ENCODE assay signal across 31 mouse cellular contexts in genomic region chr16:23364328-23364990, GRCm38 (mm10).
DNase-seq lines count a peak whose midpoint lies in the region; ATAC-seq and TF ChIP-seq lines count a peak whose summit lies in the region.
"Had no signal": no experiment of that assay in that cellular context is flagged by ENCODE, and none has a peak within 500 bp of the region (broad histone marks: within the 10 kb centered on the region; RNA-seq: fewer than 3 reads in every experiment).

No protein-coding gene starts in this region.

- H3K4me3 ChIP-seq in hindbrain, embryonic 14.5 days (replicated peaks; ENCODE audit: low read length), result no peak overlapping the region
- H3K4me3 ChIP-seq in hindbrain, embryonic 13.5 days, result no peak overlapping the region
- H3K4me3 ChIP-seq in midbrain, embryonic 15.5 days, result no peak overlapping the region
- H3K4me3 ChIP-seq in midbrain, embryonic 10.5 days, result no peak overlapping the region
- H3K4me3 ChIP-seq in forebrain, postnatal 0 days (ENCODE audit: low read depth, low read length), result no peak overlapping the region
- H3K4me3 ChIP-seq: embryonic facial prominence, embryonic 12.5 days; heart, adult 2 months; heart, embryonic 12.5 days; layer of hippocampus, adult 2 months; limb, embryonic 10.5 days; limb, embryonic 15.5 days; liver, embryonic 13.5 days; megakaryocyte, embryonic 14.5 days; midbrain, embryonic 13.5 days; neural tube, embryonic 12.5 days had no signal

- no peak overlapping the region for H3K4me2 ChIP-seq in hindbrain, embryonic 14.5 days (replicated peaks)
- no peak overlapping the region for H3K4me2 ChIP-seq in hindbrain, embryonic 13.5 days
- H3K4me2 ChIP-seq in midbrain, embryonic 15.5 days, result no peak overlapping the region
- H3K4me2 ChIP-seq in forebrain, postnatal 0 days (ENCODE audit: low read depth), result no peak overlapping the region
- H3K4me2 ChIP-seq: embryonic facial prominence, embryonic 12.5 days; heart, embryonic 12.5 days; limb, embryonic 15.5 days; liver, embryonic 13.5 days; midbrain, embryonic 13.5 days; neural tube, embryonic 12.5 days had no signal

- DNase-seq in cerebellum, postnatal 10 days, result peak; percentile 26 to 56
- no peak for DNase-seq in cerebellum, postnatal 25 days
- no peak for DNase-seq in hindbrain, embryonic 14.5 days (ENCODE audit: low spot score)
- no peak for DNase-seq in midbrain, embryonic 10.5 days (ENCODE audit: low spot score)
- peak; percentile 22 for DNase-seq in forebrain, postnatal 0 days
- no peak for DNase-seq in retina, embryonic 14.5 days (ENCODE audit: low spot score)
- DNase-seq: adrenal gland, adult 8-10 months; cerebellum, adult 11-12 months; cerebellum, postnatal 36 days; heart, adult 2 months; heart, postnatal 4 days; kidney, adult 18-20 months; kidney, postnatal 36 days; liver, embryonic 13.5 days; lung, adult 18-20 months; lung, postnatal 4 days; retina, postnatal 1 day; right cerebral cortex, postnatal 14 days; thymus, postnatal 4 days had no signal

- no peak for TF ChIP-seq CTCF in forebrain, postnatal 0 days (IDR thresholded peaks at IDR 0.05; ENCODE audit: low read depth)

- H3K27ac ChIP-seq in hindbrain, embryonic 14.5 days, result no peak overlapping the region
- no peak overlapping the region for H3K27ac ChIP-seq in hindbrain, embryonic 13.5 days
- no peak overlapping the region for H3K27ac ChIP-seq in midbrain, embryonic 15.5 days
- no peak overlapping the region for H3K27ac ChIP-seq in midbrain, embryonic 10.5 days (replicated peaks)
- H3K27ac ChIP-seq in forebrain, postnatal 0 days (ENCODE audit: low read depth, low read length), result no peak overlapping the region
- H3K27ac ChIP-seq: embryonic facial prominence, embryonic 12.5 days; heart, adult 2 months; layer of hippocampus, adult 2 months; limb, embryonic 10.5 days; limb, embryonic 15.5 days; liver, embryonic 13.5 days; midbrain, embryonic 13.5 days; neural tube, embryonic 12.5 days had no signal

- H3K4me1 ChIP-seq in hindbrain, embryonic 14.5 days (replicated peaks; ENCODE audit: control insufficient read depth, insufficient read depth, low read length), result no peaks in the 10 kb centered on the region
- no peaks in the 10 kb centered on the region for H3K4me1 ChIP-seq in hindbrain, embryonic 13.5 days (replicated peaks)
- no peaks in the 10 kb centered on the region for H3K4me1 ChIP-seq in midbrain, embryonic 15.5 days
- no peaks in the 10 kb centered on the region for H3K4me1 ChIP-seq in midbrain, embryonic 10.5 days
- no peaks in the 10 kb centered on the region for H3K4me1 ChIP-seq in forebrain, postnatal 0 days (ENCODE audit: insufficient read depth)
- H3K4me1 ChIP-seq: embryonic facial prominence, embryonic 12.5 days; heart, embryonic 12.5 days; limb, embryonic 10.5 days; limb, embryonic 15.5 days; liver, embryonic 13.5 days; megakaryocyte, embryonic 14.5 days; midbrain, embryonic 13.5 days; neural tube, embryonic 12.5 days had no signal

- no peaks in the 10 kb centered on the region for H3K27me3 ChIP-seq in hindbrain, embryonic 14.5 days (ENCODE audit: control insufficient read depth, insufficient read depth, low read length)
- no peaks in the 10 kb centered on the region for H3K27me3 ChIP-seq in hindbrain, embryonic 13.5 days
- H3K27me3 ChIP-seq in midbrain, embryonic 15.5 days (replicated peaks), result no peaks in the 10 kb centered on the region
- H3K27me3 ChIP-seq in midbrain, embryonic 10.5 days (ENCODE audit: low read depth, poor library complexity, severe bottlenecking), result no peaks in the 10 kb centered on the region
- H3K27me3 ChIP-seq in forebrain, postnatal 0 days (ENCODE audit: insufficient read depth, low read length), result no peaks in the 10 kb centered on the region
- H3K27me3 ChIP-seq: CH12.LX; embryonic facial prominence, embryonic 12.5 days; heart, embryonic 12.5 days; limb, embryonic 15.5 days; liver, embryonic 13.5 days; midbrain, embryonic 13.5 days; neural tube, embryonic 12.5 days had no signal

- ATAC-seq in hindbrain, embryonic 14.5 days (ENCODE audit: low FRiP score), result peak; percentile 59; the same call in 1 of the 2 replicates
- ATAC-seq in hindbrain, embryonic 13.5 days (ENCODE audit: low FRiP score), result no peak
- 0 out of 2 replicates have a peak, but pooled peaks have one; percentile 30 for ATAC-seq in midbrain, embryonic 15.5 days (replicated peaks)
- ATAC-seq in forebrain, postnatal 0 days, result 0 out of 2 replicates have a peak, but pooled peaks have one; percentile 18
- ATAC-seq: lung, postnatal 0 days; midbrain, embryonic 13.5 days had no signal

- no peak overlapping the region for H3K9ac ChIP-seq in hindbrain, embryonic 14.5 days
- H3K9ac ChIP-seq in hindbrain, embryonic 13.5 days, result no peak overlapping the region
- no peak overlapping the region for H3K9ac ChIP-seq in midbrain, embryonic 15.5 days
- H3K9ac ChIP-seq in forebrain, postnatal 0 days, result no peak overlapping the region
- H3K9ac ChIP-seq: embryonic facial prominence, embryonic 12.5 days; heart, embryonic 12.5 days; limb, embryonic 15.5 days; liver, embryonic 13.5 days; midbrain, embryonic 13.5 days; neural tube, embryonic 12.5 days had no signal

- peaks cover 2% of the 10 kb centered on the region; the same call in 1 of the 2 replicates for H3K36me3 ChIP-seq in hindbrain, embryonic 14.5 days (replicated peaks; ENCODE audit: control insufficient read depth, insufficient read depth)
- peaks cover 2% of the 10 kb centered on the region for H3K36me3 ChIP-seq in hindbrain, embryonic 13.5 days
- H3K36me3 ChIP-seq in midbrain, embryonic 15.5 days (replicated peaks), result no peaks in the 10 kb centered on the region
- peaks cover 3% of the 10 kb centered on the region; the same call in 1 of the 2 replicates for H3K36me3 ChIP-seq in midbrain, embryonic 10.5 days
- H3K36me3 ChIP-seq in forebrain, postnatal 0 days (ENCODE audit: insufficient read depth), result peaks cover 4% of the 10 kb centered on the region
- H3K36me3 ChIP-seq: embryonic facial prominence, embryonic 12.5 days; limb, embryonic 15.5 days; liver, embryonic 13.5 days had no signal

- 70% methylated on average over 2 of the region's 2 CpGs for WGBS in hindbrain, embryonic 14.5 days
- WGBS in hindbrain, embryonic 13.5 days, result 62% methylated on average over 2 of the region's 2 CpGs
- whole genome bisulfite sequencing in midbrain, embryonic 15.5 days, result 77% methylated on average over 2 of the region's 2 CpGs
- 87% methylated on average over 2 of the region's 2 CpGs for WGBS in midbrain, embryonic 10.5 days
- WGBS in forebrain, postnatal 0 days, result 28% methylated on average over 2 of the region's 2 CpGs

- H3K9me3 ChIP-seq in hindbrain, embryonic 14.5 days (ENCODE audit: control insufficient read depth, low read length), result no peaks in the 10 kb centered on the region
- H3K9me3 ChIP-seq in hindbrain, embryonic 13.5 days, result no peaks in the 10 kb centered on the region
- no peaks in the 10 kb centered on the region for H3K9me3 ChIP-seq in midbrain, embryonic 15.5 days
- H3K9me3 ChIP-seq in midbrain, embryonic 10.5 days (replicated peaks), result no peaks in the 10 kb centered on the region
- H3K9me3 ChIP-seq in forebrain, postnatal 0 days (ENCODE audit: low read length), result no peaks in the 10 kb centered on the region
- H3K9me3 ChIP-seq: embryonic facial prominence, embryonic 12.5 days; heart, embryonic 12.5 days; limb, embryonic 10.5 days; limb, embryonic 15.5 days; liver, embryonic 13.5 days; midbrain, embryonic 13.5 days; neural tube, embryonic 12.5 days had no signal

Comparison
In these comparisons a context has a peak if more than half of its experiments do, and no peak if none do; other contexts are left out.
1. DNase-seq: peak in cerebellum, postnatal 10 days (2 of 2) and forebrain, postnatal 0 days (single experiment); none in cerebellum, postnatal 25 days (0 of 2), hindbrain, embryonic 14.5 days (single experiment), midbrain, embryonic 10.5 days (single experiment) and retina, embryonic 14.5 days (single experiment).